Mouse (Mus musculus) B cell, adult 2 months (primary cell): Measurements from ENCODE around the gene Hmgcs2.

Source experiments
- DNase-seq, 2 experiments: peaks; one replicate each; pipeline ENCODE4 v3.0.0; 2022

The Hmgcs2 gene

DNA sequence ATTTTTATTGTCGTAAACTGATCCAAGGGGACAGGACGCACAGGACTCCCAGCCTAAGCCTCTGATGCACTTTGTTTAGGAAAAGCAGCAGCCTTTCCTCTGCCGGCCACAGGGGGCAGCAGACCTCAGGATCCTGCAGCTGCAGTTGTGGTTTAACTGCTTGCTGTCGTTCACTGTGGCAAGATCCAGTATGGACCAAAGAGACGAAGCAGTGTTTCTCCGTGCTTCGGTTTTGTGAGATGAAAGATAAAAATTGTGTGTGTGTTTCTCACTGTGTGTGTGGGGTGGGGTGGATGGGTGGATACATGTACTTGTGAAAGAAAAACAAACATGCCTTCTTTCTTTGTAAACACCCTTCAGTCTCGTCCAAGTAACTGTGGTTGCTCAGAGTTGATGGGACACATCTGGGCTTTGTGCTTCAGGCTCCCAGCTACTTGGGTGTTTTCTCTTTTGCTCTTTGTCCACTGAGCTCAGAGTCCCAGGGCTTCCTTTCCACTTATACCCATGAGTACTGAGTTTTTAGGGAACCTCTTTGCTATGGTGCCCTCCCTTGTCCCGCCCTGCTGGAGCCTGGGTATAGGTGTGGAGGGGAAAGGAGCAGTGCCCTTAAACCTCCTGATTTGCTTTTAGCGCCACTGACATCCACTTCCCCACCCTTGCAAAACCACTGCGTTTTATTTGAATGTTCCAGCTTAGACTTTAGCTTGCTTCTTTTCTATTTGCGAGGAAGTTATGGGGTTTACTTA lies 871 bp downstream of the Hmgcs2 start:
- peak; percentile 64 to 67 for DNase-seq

DNA sequence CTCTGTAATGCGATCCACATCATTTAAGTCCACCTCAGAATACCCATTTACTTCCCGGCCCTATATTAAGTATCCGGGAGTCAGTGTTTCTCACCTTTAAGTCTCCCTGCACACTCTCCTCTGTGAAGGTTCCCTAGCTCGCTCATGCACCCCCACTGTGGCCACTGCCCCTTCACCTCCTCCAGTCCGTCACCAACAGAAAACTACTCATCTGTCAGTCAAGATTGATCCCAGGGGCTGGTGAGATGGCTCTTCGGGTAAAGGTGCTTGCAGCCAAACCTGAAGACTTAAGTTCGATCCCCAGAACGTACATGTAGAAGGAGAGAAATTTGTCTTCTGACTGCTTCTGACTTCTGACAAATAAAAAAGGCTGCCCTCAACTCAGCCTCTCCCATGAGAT lies 2.2 kb downstream of the Hmgcs2 start:
- no peak for DNase-seq

DNA sequence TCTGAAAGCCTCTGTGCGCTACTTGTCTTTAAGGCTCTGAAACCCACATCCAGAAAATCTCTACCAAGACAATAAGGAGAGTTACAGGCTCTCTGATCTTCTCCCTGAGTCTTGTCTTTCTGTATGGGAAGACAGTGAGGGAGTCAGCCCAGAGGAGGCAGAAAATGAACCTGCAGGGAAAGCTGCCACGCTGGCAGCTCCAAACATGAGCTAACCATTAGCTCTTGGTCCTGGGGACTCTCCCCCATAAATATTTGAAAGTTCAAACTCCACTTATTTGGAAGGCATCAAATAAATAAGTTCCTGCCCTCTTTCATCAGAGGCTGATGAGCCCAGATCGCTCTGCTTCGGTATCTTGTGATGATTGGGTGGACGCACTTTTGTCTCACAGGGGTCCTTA lies 3.0 kb downstream of the Hmgcs2 start:
- no peak for DNase-seq

DNA sequence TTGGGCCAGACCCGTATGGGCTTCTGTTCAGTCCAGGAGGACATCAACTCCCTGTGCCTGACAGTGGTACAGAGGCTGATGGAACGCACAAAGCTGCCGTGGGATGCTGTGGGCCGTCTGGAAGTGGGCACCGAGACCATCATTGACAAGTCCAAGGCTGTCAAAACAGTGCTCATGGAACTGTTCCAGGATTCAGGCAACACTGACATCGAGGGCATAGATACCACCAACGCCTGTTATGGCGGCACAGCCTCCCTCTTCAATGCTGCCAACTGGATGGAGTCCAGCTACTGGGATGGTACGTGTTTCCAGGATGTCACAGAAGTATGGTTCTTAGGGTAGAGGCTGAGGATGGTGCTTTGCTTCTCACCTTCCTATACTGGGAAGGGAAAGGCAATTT lies 10.8 kb downstream of the Hmgcs2 start:
- no peak for DNase-seq

DNA sequence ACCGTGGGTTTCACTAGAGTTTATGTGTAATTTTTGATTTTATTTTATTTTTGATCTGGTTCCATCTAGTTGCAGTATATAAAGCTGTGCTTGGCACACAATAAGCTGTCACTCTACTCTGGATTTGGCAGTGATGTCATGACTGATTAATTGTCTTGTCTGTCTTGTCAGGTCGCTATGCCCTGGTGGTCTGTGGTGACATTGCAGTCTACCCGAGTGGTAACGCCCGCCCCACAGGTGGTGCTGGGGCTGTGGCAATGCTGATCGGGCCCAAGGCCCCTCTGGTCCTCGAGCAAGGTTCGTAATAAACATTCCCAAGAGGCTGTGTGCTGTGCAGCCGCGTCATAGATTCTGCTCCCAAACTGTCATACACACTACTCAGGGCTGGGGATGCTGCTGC lies 15.7 kb downstream of the Hmgcs2 start:
- peak; percentile 13 to 14 for DNase-seq

DNA sequence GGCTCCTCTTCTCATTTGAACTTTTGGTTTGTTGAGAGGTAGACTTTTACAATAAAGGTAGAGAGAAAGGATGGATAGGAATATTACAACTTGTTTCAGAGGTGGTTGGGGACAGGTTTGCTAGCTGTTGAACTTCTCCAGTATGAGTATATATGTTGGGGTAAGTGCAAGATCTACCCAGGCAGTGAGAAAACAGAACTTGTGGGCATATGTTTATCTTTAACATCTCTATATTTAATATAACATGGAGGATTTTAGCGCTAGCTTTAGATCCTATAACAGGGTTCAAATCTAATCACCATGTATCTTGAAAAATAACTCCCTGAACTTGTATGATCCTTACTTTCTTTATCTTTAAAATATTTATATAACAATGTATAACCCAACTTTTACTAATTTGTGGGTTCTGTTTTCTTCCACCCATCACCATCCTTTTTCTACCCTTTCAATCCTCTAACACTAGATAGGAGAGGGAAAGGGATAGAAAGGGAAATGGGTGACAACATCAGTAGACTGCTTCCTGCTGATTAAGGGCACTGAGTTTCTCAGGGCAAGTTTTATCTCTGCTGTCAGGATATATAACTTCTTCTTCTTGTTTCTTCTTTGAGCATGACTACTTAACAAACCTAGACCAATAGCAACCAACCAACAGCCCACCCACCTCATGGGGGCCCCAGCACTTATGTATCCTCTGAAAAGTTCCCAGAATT lies 19.3 kb downstream of the Hmgcs2 start:
- DNase-seq, result no peak

DNA sequence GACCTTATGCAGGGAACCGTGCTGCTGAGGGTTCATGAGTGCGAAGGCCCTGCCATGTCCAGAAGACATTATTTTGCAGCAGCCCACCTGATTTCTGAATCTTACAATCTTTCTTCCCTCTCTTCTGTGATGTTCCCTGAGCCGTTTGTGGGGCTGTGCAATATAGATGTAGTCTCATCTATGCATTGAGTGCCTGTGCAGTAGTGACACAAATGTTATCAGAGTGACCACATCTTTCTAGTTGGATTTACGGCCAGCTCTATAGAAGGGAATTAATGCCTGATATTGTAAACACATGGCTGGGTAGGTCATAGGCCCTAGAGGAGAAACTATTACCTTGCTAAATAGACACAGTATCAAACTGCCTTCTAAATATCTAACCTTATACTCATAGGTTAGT lies 20.0 kb downstream of the Hmgcs2 start:
- DNase-seq, result no peak

DNA sequence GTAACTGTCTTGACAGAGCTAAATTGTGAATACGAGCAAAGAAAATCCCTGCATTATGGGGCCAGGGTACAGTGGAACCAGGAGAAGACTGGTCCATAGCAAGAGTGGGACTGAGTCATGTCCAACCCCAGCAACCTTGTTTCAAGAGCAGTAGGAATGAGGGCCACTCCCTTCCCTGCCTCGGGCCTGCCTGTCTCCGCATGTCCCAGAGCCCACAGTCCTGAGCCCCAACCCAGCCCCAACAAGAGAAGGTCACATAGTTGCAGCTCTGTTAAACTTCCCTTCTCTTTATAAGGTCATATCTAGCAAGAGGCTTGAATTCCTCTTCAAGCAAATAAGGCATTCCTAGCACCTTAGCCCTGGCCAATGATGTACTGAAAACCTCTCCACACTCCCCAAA lies 21.5 kb downstream of the Hmgcs2 start:
- no peak for DNase-seq

DNA sequence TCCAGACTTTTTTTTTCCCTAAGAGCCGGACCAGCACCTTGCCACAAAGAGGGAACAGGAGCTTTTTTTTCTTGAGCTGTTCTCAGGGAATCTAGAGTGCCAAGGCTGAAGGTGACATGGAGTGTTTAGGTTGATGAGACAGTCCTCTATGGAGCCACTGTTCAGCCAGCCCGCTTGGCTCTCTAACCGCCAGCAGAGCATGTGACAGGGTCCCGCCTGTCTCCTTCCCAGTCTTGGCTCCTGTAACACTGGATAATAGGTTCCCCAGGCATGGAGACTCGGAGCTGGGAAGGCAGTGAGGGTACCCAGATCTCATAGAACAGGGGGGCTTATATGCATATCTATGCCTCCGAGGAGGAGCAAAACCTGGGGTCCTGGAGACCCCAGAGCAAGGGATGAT lies 28.4 kb downstream of the Hmgcs2 start:
- DNase-seq, result no peak

DNA sequence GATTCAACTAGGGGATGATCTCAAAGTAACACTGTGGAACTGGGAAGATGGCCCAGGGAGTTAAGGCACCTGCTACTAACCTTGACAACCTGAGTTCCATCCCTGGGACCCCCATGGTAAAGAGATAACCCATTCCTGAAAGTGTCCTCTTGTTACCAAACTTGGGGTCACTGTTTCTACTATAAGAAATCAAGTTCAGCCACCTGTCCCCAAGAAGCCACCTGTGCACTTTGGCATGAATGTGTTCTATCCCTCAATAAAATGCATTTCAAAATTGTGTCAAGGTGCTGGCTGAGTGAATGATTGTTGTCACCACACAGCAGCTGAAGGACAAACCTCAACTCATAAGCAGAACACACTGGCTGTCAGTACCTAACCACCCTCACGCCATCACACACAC lies 30.2 kb downstream of the Hmgcs2 start:
- DNase-seq, result no peak

DNA sequence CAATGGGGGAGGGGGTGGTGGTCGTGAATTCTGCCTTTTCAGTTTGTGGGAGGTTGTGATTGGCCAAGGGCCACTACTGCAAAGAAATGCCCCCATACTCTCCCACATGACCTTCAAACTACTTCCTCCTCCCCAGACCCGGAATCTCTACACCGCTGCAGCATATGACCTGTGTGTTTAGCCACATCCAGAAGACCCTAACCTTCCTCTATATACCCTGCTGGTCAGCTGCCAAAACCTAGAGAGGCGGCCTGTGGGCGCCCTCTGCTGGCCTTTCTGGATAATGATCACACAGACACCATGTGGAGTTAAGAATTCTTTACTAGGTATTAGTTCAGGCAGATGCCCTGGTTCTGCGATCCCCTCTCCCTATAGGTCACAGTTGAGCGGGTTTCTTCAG lies 32.6 kb downstream of the Hmgcs2 start:
- peak; percentile 71 to 72 for DNase-seq

DNA sequence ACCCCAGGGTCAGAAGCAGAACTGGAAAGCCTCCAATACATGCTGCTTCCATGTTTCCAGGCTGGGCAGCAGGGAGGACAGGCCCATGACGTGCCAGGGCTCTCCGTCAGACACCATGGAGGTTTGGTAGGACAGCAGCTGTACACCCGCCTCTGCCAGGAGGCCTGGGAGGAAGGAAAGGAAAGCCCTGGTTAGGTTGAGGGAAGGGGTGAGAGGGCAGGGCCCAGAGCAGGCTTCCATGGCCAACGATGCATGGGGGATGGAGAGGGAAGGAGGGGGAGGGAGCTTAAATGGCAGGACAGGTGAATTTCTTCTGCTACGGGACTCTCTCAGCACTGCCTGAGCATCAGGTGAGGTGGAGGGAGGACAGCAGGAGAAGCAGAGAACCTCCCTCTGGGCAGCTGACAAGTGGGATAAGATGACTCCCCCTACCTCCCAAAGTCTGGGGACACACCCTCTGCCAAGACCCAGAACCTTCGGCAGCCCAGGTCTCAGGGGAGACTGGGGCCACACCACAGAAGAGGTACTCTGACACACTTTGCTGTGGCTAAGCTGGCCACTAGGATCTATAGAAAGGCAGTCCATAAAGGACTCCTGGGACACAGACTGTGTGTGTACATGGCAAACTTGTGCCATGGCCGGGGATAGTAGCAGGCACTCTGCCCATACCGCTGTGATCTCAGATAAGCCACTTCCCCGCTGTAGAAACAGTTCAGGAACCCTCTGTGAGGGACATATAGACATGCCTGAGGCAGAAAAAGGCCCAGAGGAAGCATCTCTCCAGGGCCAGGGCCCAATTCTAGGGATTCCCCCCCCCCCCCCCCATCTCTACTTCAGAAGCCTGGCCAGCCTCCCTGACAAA lies 33.3 kb downstream of the Hmgcs2 start:
- DNase-seq, result no peak

DNA sequence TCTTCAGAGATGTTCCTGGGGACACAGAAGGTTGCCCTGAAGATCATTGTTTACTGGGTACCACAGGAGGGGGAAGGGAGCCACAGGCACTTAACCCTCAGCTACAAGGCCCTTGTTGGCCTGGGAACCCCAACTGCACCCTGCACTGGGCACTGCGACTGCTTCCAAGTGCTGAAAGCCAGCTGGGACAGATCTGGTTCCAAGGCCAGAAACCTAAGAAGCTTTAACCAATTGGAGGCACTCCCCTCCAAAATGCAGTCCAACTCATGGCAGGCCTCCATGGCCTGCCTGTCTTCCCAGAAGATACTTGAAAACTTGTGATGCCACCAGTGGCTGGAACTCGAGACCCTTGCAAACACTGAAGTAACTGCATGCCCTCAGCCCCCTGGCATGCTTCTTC lies 34.9 kb downstream of the Hmgcs2 start:
- no peak for DNase-seq

DNA sequence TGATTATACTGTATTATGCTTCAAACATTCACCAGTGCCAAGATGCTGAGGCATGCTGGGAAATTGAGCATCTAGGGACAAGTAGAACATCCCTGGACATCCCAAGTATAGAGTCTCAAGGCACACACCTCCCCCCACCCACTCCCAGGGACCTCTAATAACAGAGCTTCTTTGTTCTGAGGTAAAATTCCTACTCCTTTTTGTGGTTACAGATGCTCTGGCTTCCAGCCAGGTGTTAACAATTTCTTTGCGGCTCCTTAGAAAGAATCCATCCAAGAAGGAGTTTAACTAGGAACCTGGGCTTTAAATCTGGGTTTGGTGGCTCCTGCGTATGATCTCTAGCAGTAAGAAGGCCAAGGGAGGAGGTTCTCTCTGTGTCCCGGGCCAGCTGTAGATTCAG lies 36.9 kb downstream of the Hmgcs2 start:
- DNase-seq, result no peak

DNA sequence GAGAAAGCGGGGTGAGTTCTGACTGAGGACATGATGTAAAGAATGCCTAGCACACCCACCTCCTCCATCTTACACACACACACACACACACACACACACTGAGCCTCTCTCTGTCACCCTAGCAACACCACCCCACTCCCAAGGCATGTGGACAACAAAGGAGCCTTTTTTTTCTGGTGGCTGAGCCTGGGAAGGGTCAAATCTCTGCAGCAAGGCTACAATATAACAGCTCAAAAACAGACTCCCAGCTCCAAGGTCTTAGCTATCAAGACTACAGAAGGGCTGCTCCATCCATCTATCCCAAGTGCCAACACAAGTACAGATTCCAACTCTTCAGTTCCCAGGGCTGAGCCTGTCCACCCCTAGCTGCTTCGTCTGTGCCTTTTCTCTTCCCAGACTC lies 39.0 kb downstream of the Hmgcs2 start:
- DNase-seq, result no peak

DNA sequence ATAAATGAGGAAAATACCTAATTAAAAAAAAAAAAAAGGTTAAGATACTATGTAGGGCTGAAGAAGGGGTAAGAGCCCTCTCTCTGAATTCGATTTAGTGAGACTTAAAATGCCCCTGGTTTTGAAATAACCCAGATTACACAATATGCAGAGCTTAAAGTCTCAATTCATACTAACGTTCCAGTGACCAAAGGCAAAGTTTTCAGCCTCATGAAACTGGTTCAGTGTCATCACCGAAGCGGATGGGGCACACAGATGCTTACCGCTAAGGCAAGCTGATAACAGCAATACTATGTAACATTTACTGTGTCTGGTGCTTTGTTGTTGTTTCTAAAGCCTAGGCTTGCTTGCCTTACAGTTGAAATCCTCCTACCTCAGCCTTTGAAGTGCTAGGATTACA lies 42.0 kb downstream of the Hmgcs2 start:
- DNase-seq, result no peak

DNA sequence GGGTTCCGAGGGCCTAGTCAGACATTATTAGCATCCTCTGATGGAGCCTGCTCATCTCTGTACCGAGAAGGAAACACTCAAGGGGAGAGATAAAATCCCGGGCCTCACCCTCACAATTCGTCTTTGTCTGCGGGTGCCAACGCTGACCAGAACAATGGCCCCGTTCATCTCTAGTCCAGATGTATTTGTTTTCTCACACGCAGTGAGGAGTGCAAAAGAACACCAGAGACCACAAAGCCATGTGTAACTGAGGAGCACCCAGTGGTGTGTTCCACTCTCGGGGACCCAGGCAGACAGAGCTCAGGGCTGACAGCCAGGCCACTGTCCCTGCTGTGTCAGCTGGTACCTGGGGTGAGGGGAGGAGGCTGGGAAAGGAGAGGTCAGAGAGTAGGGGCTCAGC lies 44.0 kb downstream of the Hmgcs2 start:
- no peak for DNase-seq

DNA sequence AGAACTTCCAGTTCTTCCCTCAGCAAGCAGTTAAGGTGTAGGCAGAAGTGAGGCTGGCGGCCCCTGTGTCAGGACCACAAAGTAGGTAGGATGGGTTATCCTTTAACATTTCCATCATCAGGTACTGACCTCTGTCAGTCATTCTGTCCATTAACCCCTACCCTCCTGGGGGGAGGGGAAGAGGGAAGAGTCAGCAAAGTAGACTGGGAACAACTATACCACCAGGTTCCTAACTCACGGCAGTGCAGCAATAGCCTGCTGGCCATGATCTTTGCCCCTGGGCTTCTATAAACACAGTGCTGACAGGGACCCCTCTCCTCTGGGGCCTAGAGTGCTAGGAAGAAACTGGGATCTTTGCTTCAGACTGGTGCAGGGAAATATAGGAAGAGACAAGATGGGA lies 53.8 kb downstream of the Hmgcs2 start:
- no peak for DNase-seq

DNA sequence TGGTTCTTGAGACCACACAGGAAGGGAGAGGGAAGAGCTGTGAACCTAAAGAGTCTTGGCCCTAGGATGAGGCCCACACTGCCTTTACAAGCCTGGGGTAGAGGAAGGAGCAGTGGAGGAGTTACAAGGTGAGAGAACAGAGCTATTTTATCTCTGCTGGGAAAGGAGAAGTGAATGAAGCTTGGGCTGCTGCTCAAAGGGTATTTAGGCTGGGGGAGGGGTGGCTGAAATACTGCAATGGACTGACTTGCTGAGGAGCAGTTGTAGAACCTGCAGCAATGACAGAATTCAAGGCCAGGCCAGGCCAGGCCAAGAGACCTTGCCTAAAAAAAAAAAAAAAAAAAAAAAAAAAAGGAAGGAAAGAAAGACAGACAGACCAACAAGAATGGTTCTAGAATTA lies 55.1 kb downstream of the Hmgcs2 start:
- DNase-seq, result peak; percentile 34 to 39

DNA sequence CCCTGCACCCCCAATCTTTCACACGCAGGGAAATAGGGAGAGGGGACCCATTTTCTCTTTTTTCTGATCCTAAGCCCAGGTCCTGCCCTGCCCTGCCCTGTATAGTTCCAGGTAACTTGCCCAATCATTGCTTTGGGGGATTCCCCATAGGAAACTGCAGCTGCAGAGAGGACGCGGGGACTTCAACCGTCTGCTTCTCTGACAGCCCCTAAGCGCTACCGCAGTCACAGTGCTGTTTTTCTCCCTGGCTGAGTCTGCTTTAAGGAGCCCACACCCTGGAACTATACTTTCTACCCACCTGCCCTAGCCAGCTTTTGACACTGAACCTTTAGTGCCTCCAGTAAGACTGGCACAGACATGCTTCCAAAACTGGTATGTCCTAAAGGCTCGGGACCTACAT lies 55.7 kb downstream of the Hmgcs2 start:
- peak; percentile 46 to 48 for DNase-seq

DNA sequence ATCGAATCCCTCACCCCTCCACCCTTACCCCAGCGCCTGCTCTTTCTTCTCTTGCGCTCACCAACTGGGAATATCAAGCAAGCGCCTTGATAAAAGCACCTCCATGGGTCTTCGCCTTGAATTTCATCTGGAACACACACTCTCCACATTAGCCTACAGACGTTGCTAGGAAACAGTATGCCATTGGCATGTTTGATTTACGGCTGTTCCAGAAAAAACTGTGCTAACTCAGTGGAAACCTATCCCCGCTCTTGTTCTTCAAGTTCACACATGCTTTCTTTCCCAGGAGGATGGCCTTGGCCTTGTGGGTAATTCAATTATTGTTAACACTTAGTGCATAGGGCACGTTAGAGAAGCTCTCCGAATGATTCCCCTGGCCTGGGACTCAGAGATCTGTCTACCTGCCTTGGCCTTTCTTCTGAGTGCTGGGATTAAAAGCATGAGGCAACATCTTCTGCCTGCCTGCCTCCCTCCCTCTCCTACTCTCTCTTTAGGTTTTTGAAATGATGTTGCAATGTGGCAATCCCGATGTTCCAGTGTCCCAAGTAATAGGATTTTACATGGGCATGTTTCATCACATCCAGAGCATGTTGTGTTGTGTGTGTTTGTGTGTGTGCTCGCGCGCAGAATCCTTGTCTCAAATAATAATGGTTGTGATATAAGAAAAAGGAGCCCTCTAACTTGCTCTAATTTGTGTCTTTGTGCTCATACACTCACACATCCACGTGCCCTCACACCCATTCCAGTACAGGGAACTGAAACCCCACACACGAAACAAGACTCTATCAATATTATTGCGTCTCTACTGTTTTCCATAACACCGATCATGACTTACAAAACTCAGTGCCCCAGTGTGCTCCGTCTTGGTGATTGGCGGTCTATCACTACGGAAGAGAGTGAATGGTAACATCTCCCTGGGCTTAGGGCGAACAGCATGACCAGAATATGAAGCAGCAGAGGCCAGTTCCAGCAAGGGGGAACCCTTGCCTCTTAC lies 56.7 kb downstream of the Hmgcs2 start:
- peak; percentile 60 to 67 for DNase-seq

DNA sequence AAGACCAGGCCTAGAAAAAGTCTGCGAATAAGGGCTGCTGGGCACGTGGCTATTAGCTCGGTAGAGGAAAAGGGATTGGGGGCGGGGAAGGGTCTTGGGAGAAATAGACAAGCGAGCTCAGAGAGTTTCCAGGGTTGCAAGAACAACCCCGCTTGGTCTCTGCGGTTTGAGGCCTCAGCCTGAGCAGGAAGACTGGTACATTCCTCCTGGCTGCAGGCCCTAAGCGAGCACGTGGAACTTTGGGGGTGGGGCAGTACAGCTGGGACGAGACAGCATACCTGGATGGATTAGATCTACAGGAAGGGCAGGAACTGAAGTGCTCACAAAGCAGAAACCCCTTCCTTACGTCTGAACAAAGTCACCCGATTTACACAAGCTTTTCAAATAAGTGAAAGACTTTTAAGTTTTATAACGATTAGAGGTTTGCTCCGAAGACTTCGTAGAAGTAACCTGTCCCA lies 58.4 kb downstream of the Hmgcs2 start:
- DNase-seq, result peak; percentile 43 to 50
